Mouse (Mus musculus) heart, postnatal 10 days (tissue): Measurements from ENCODE around the gene Plekha8. TPM values are rescaled to one million over a fixed set of nuclear protein-coding genes. Genes with fewer than 3 reads are reported as not detected.

Experiments
- DNase-seq, 2 experiments: peaks; one replicate each; pipeline ENCODE4 v3.0.0; 2021
- intact Hi-C: fragments of 180-260 bp; cut with DNase I; formaldehyde crosslinking; loops from one replicate; pipeline ENCODE4 v1.15.1; 2025
- total RNA-seq, 2 experiments: library from RNA; stranded (reverse); gene quantifications; 2 replicates each; pipeline ENCODE4 v1.2.3; 2021

The Plekha8 gene
- total RNA-seq, 2 experiments from 2014 or later, result 12.4 to 12.9 TPM

GRCm38 (mm10) chr6:54689686-54690085 is 94.8 kb downstream of the Plekha8 start:
- DNase-seq, result no peak
- intact Hi-C loops, result no loop called here

- intact Hi-C loops, result no loop called here
- no peak for DNase-seq
Measured at GRCm38 (mm10) chr6:54690838-54691237, 95.9 kb downstream of the Plekha8 start.

GRCm38 (mm10) chr6:54691368-54692116 is 96.6 kb downstream of the Plekha8 start:
- intact Hi-C loops, result no loop called here
- no peak for DNase-seq

- intact Hi-C loops, result no loop called here
- no peak for DNase-seq
Measured at GRCm38 (mm10) chr6:54692201-54692600, 97.3 kb downstream of the Plekha8 start.

- intact Hi-C loops, result no loop called here
- DNase-seq, result no peak
Measured at GRCm38 (mm10) chr6:54693286-54693685, 98.4 kb downstream of the Plekha8 start.

Other genes starting within 250 kb of the Plekha8 start
- 10 to 100 TPM; 12.9 to 16.4 TPM for gene Wipf3, start 165.5 kb upstream of the Plekha8 start, total RNA-seq
- 1 to 10 TPM; 8.3 to 9.3 TPM for gene Scrn1, start 28.6 kb upstream of the Plekha8 start, total RNA-seq
- 10 to 100 TPM; 15.1 to 17.0 TPM for gene Fkbp14, start 2.2 kb downstream of the Plekha8 start, total RNA-seq
- gene Mturn, start 86.5 kb downstream of the Plekha8 start, total RNA-seq, result 10 to 100 TPM; 12.1 to 12.7 TPM
- 10 to 100 TPM; 24.0 to 27.6 TPM for gene Znrf2, start 221.8 kb downstream of the Plekha8 start, total RNA-seq